Mouse (Mus musculus): ENCODE results near the gene Mettl16. TPM values are rescaled to one million over a fixed set of nuclear protein-coding genes. Genes with fewer than 3 reads are reported as not detected.

Mettl16 gene
- polyA plus RNA-seq, 1 experiment from 2014 or later, result 46.2 TPM

- Histone ChIP-seq H3K9me3 (peaks cover 4% of the 10 kb centered on the region; the same call in 1 of the 2 replicates), H3K36me3 (peaks cover 42% of the 10 kb centered on the region), H3K4me3 (no peak overlapping the region), H3K4me1 (peaks cover 17% of the 10 kb centered on the region), H3K27me3 (replicated peaks) (no peaks in the 10 kb centered on the region), H3K4me2 (replicated peaks) (no peak overlapping the region), H3K9ac (no peak overlapping the region), H3K27ac (no peak overlapping the region)
- ATAC-seq (ENCODE audit: low FRiP score, low read depth), result no peak
- 89% methylated on average over 13 of the region's 13 CpGs for WGBS
These were observed 71.4 kb downstream of the Mettl16 start for GRCm38 (mm10) chr11:74842045-74842444.

- Histone ChIP-seq H3K4me3 (no peak overlapping the region), H3K4me1 (peaks cover 9% of the 10 kb centered on the region), H3K27me3 (replicated peaks) (no peaks in the 10 kb centered on the region), H3K4me2 (replicated peaks) (no peak overlapping the region), H3K27ac (no peak overlapping the region), H3K36me3 (peaks cover 42% of the 10 kb centered on the region), H3K9ac (peak overlapping the region; percentile 22; the same call in 1 of the 2 replicates), H3K9me3 (peaks cover 4% of the 10 kb centered on the region; the same call in 1 of the 2 replicates)
- WGBS, result 92% methylated on average over 22 of the region's 22 CpGs
- no peak for ATAC-seq (ENCODE audit: low FRiP score, low read depth)
These were observed 72.2 kb downstream of the Mettl16 start for GRCm38 (mm10) chr11:74842656-74843434.

GRCm38 (mm10) chr11:74843435-74843714 is 72.7 kb downstream of the Mettl16 start:
- Histone ChIP-seq H3K36me3 (peaks cover 42% of the 10 kb centered on the region), H3K9me3 (peaks cover 4% of the 10 kb centered on the region; the same call in 1 of the 2 replicates), H3K4me2 (replicated peaks) (no peak overlapping the region), H3K9ac (peak overlapping the region; percentile 22; the same call in 1 of the 2 replicates), H3K4me3 (no peak overlapping the region), H3K4me1 (peaks cover 9% of the 10 kb centered on the region; the same call in 1 of the 2 replicates), H3K27me3 (replicated peaks) (no peaks in the 10 kb centered on the region), H3K27ac (no peak overlapping the region)
- WGBS, result 88% methylated on average over 2 of the region's 2 CpGs
- ATAC-seq (ENCODE audit: low FRiP score, low read depth), result no peak

GRCm38 (mm10) chr11:74843761-74844160 is 73.1 kb downstream of the Mettl16 start:
- no peaks in the 10 kb centered on the region for H3K27me3 ChIP-seq (replicated peaks)
- H3K4me1 ChIP-seq, result peaks cover 11% of the 10 kb centered on the region; the same call in 1 of the 2 replicates
- H3K4me2 ChIP-seq (replicated peaks), result no peak overlapping the region
- H3K9ac ChIP-seq, result peak overlapping the region; percentile 22; the same call in 1 of the 2 replicates
- H3K4me3 ChIP-seq, result no peak overlapping the region
- WGBS, result 67% methylated on average over 5 of the region's 5 CpGs
- no peak for ATAC-seq (ENCODE audit: low FRiP score, low read depth)
- H3K27ac ChIP-seq, result no peak overlapping the region
- H3K9me3 ChIP-seq, result peaks cover 4% of the 10 kb centered on the region; the same call in 1 of the 2 replicates
- H3K36me3 ChIP-seq, result peaks cover 42% of the 10 kb centered on the region

GRCm38 (mm10) chr11:74845784-74846183 is 75.2 kb downstream of the Mettl16 start:
- H3K36me3 ChIP-seq, result peaks cover 43% of the 10 kb centered on the region
- ATAC-seq (ENCODE audit: low FRiP score, low read depth), result no peak
- no peak overlapping the region for H3K9ac ChIP-seq
- 73% methylated on average over 3 of the region's 3 CpGs for WGBS
- no peak overlapping the region for H3K4me3 ChIP-seq
- no peaks in the 10 kb centered on the region for H3K27me3 ChIP-seq (replicated peaks)
- peaks cover 9% of the 10 kb centered on the region; the same call in 1 of the 2 replicates for H3K4me1 ChIP-seq
- H3K27ac ChIP-seq, result no peak overlapping the region
- no peak overlapping the region for H3K4me2 ChIP-seq (replicated peaks)
- H3K9me3 ChIP-seq, result peaks cover 4% of the 10 kb centered on the region; the same call in 1 of the 2 replicates

- Histone ChIP-seq H3K9ac (no peak overlapping the region), H3K27me3 (replicated peaks) (no peaks in the 10 kb centered on the region), H3K4me2 (replicated peaks) (no peak overlapping the region), H3K27ac (no peak overlapping the region), H3K4me3 (no peak overlapping the region), H3K36me3 (peaks cover 40% of the 10 kb centered on the region), H3K4me1 (peaks cover 9% of the 10 kb centered on the region; the same call in 1 of the 2 replicates), H3K9me3 (peaks cover 4% of the 10 kb centered on the region; the same call in 1 of the 2 replicates)
- peak; percentile 38; the same call in 1 of the 2 replicates for ATAC-seq (ENCODE audit: low FRiP score, low read depth)
- WGBS, result 2% methylated on average over 13 of the region's 13 CpGs
These were observed 77.4 kb downstream of the Mettl16 start for GRCm38 (mm10) chr11:74847919-74848521.

- Histone ChIP-seq H3K4me2 (replicated peaks) (no peak overlapping the region), H3K4me1 (peaks cover 9% of the 10 kb centered on the region; the same call in 1 of the 2 replicates), H3K36me3 (peaks cover 21% of the 10 kb centered on the region), H3K9me3 (no peaks in the 10 kb centered on the region), H3K27me3 (replicated peaks) (no peaks in the 10 kb centered on the region), H3K4me3 (no peak overlapping the region), H3K27ac (no peak overlapping the region), H3K9ac (no peak overlapping the region)
- 88% methylated on average over 14 of the region's 14 CpGs for WGBS
- ATAC-seq (ENCODE audit: low FRiP score, low read depth), result no peak
These were observed 80.5 kb downstream of the Mettl16 start for GRCm38 (mm10) chr11:74850998-74851661.

- ATAC-seq (ENCODE audit: low FRiP score, low read depth), result no peak
- Histone ChIP-seq H3K9me3 (no peaks in the 10 kb centered on the region), H3K27me3 (replicated peaks) (no peaks in the 10 kb centered on the region), H3K4me2 (replicated peaks) (no peak overlapping the region), H3K27ac (no peak overlapping the region), H3K36me3 (peaks cover 27% of the 10 kb centered on the region), H3K4me3 (no peak overlapping the region), H3K4me1 (no peaks in the 10 kb centered on the region), H3K9ac (0 out of 2 replicates have a peak overlapping the region, but pooled peaks have one; percentile 17)
- 87% methylated on average over 9 of the region's 9 CpGs for WGBS
These were observed 87.1 kb downstream of the Mettl16 start for GRCm38 (mm10) chr11:74857756-74858155.

GRCm38 (mm10) chr11:74862129-74862528 is 91.5 kb downstream of the Mettl16 start:
- ATAC-seq (ENCODE audit: low FRiP score, low read depth), result no peak
- no peak overlapping the region for H3K4me3 ChIP-seq
- H3K4me2 ChIP-seq (replicated peaks), result no peak overlapping the region
- peaks cover 43% of the 10 kb centered on the region for H3K36me3 ChIP-seq
- H3K9me3 ChIP-seq, result no peaks in the 10 kb centered on the region
- no peak overlapping the region for H3K9ac ChIP-seq
- no peaks in the 10 kb centered on the region for H3K4me1 ChIP-seq
- H3K27me3 ChIP-seq (replicated peaks), result no peaks in the 10 kb centered on the region
- 87% methylated on average over 5 of the region's 5 CpGs for WGBS
- H3K27ac ChIP-seq, result no peak overlapping the region

- Histone ChIP-seq H3K9me3 (no peaks in the 10 kb centered on the region), H3K4me2 (replicated peaks) (no peak overlapping the region), H3K36me3 (peaks cover 41% of the 10 kb centered on the region), H3K27ac (no peak overlapping the region), H3K4me3 (no peak overlapping the region), H3K27me3 (replicated peaks) (no peaks in the 10 kb centered on the region), H3K4me1 (no peaks in the 10 kb centered on the region), H3K9ac (no peak overlapping the region)
- 24% methylated on average over 11 of the region's 11 CpGs for WGBS
- no peak for ATAC-seq (ENCODE audit: low FRiP score, low read depth)
These were observed 92.8 kb downstream of the Mettl16 start for GRCm38 (mm10) chr11:74863471-74863870.

- no peaks in the 10 kb centered on the region for H3K27me3 ChIP-seq (replicated peaks)
- H3K9me3 ChIP-seq, result no peaks in the 10 kb centered on the region
- no peak overlapping the region for H3K27ac ChIP-seq
- peaks cover 35% of the 10 kb centered on the region for H3K36me3 ChIP-seq
- H3K4me2 ChIP-seq (replicated peaks), result no peak overlapping the region
- no peak overlapping the region for H3K9ac ChIP-seq
- no peak for ATAC-seq (ENCODE audit: low FRiP score, low read depth)
- no peak overlapping the region for H3K4me3 ChIP-seq
- WGBS, result 93% methylated on average over 9 of the region's 9 CpGs
- peaks cover 2% of the 10 kb centered on the region; the same call in 1 of the 2 replicates for H3K4me1 ChIP-seq
These were observed 93.8 kb downstream of the Mettl16 start for GRCm38 (mm10) chr11:74864421-74864820.

GRCm38 (mm10) chr11:74865252-74865651 is 94.6 kb downstream of the Mettl16 start:
- H3K9ac ChIP-seq, result no peak overlapping the region
- no peaks in the 10 kb centered on the region for H3K27me3 ChIP-seq (replicated peaks)
- no peak overlapping the region for H3K27ac ChIP-seq
- H3K9me3 ChIP-seq, result no peaks in the 10 kb centered on the region
- WGBS, result 78% methylated on average over 9 of the region's 9 CpGs
- ATAC-seq (ENCODE audit: low FRiP score, low read depth), result no peak
- peaks cover 35% of the 10 kb centered on the region for H3K36me3 ChIP-seq
- H3K4me3 ChIP-seq, result no peak overlapping the region
- peaks cover 10% of the 10 kb centered on the region; the same call in 1 of the 2 replicates for H3K4me1 ChIP-seq
- no peak overlapping the region for H3K4me2 ChIP-seq (replicated peaks)
